In the genomic region with DNA sequence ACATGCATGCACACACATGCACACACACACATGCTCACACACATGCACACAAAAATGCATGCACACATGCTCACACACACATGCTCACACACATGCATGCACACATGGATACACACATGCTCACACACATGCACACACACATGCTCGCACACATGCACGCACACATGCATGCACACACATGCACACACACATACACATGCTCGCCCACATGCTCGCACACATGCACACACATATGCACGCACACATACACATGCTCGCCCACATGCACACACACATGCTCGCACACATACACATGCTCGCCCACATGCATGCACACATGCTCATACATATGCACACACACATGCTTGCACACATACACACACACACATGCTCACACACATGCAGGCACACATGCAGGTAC, we compare ENCODE assay signal across 19 mouse cellular contexts.
"Had no signal": no experiment of that assay in that cellular context is flagged by ENCODE, and none has a peak within 500 bp of the region (broad histone marks: within the 10 kb centered on the region; RNA-seq: fewer than 3 reads in every experiment).

No protein-coding gene starts in this region.

- H3K27ac ChIP-seq: liver, embryonic 14.5 days; midbrain, embryonic 10.5 days; midbrain, embryonic 13.5 days; midbrain, embryonic 15.5 days; neural tube, embryonic 13.5 days; neural tube, embryonic 15.5 days had no signal

- H3K36me3 ChIP-seq: midbrain, embryonic 10.5 days; midbrain, embryonic 13.5 days; midbrain, embryonic 15.5 days; neural tube, embryonic 13.5 days; neural tube, embryonic 15.5 days had no signal

- H3K9me3 ChIP-seq: midbrain, embryonic 10.5 days; midbrain, embryonic 13.5 days; midbrain, embryonic 15.5 days; neural tube, embryonic 13.5 days; neural tube, embryonic 15.5 days had no signal

- DNase-seq: lung, adult 18-20 months; lung, embryonic 14.5 days; lung, postnatal 10 days; lung, postnatal 4 days; retina, postnatal 1 day; right cerebral cortex, adult 18-20 months; right cerebral cortex, postnatal 25 days; right cerebral cortex, postnatal 4 days; spleen, adult 18-20 months; thymus, adult 2 months; thymus, postnatal 25 days; thymus, postnatal 4 days had no signal

- H3K4me2 ChIP-seq: lung, embryonic 14.5 days; midbrain, embryonic 13.5 days; midbrain, embryonic 15.5 days; neural tube, embryonic 13.5 days; neural tube, embryonic 15.5 days had no signal

- ATAC-seq: midbrain, embryonic 13.5 days; midbrain, embryonic 15.5 days had no signal

- H3K9ac ChIP-seq: liver, embryonic 14.5 days; lung, embryonic 14.5 days; midbrain, embryonic 13.5 days; midbrain, embryonic 15.5 days; neural tube, embryonic 13.5 days; neural tube, embryonic 15.5 days had no signal

- H3K27me3 ChIP-seq: midbrain, embryonic 13.5 days; midbrain, embryonic 15.5 days; neural tube, embryonic 13.5 days; neural tube, embryonic 15.5 days had no signal

- H3K4me3 ChIP-seq: midbrain, embryonic 10.5 days; midbrain, embryonic 13.5 days; midbrain, embryonic 15.5 days; myocyte; neural tube, embryonic 13.5 days; neural tube, embryonic 15.5 days had no signal

- H3K4me1 ChIP-seq: midbrain, embryonic 13.5 days; midbrain, embryonic 15.5 days had no signal
